Mouse (Mus musculus) kidney, adult 11 months (tissue): ENCODE results near the gene Adamts9.

Experiments used
- DNase-seq: peaks from one replicate; pipeline ENCODE4 v3.0.0; 2022

Adamts9 gene

DNA sequence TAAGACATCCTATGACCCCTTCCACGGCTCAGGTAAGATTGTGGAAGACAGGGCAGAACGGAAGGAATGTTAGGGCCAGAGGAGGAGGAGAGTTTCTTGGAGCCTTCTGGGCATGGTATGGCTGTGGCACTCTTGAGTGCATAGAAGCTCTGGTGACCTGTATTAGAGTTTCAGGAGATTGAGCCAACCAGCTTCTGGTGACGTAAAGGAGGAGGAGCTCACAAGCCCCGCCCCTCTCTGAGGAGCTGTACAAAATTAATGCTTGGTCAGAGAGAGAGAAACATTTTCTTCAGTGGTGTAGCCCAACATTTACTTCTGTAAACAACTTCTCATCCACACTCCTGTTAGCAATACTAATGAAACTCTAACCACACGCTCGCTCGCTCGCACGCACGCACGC, 140.9 kb downstream of the Adamts9 start:
- DNase-seq, result no peak

DNA sequence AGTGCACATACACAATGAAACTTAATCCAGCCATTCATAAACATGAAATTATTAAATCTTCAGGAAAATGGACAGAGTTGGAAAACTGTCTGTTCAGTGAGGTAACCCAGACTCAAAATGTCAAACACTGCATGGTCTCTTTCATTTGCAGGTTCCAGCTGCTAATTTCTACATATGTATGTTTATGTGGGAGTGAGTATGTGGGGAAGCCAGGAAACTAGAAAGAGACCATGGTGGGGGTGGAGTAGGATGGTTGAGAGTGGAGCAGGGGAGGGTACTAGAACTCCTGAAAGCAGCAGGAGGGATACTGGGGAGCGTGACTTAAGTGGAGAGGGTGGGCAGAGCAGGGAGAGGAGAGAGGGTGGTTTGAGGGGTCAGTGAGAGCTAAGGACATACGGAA, 141.8 kb downstream of the Adamts9 start:
- DNase-seq, result no peak

DNA sequence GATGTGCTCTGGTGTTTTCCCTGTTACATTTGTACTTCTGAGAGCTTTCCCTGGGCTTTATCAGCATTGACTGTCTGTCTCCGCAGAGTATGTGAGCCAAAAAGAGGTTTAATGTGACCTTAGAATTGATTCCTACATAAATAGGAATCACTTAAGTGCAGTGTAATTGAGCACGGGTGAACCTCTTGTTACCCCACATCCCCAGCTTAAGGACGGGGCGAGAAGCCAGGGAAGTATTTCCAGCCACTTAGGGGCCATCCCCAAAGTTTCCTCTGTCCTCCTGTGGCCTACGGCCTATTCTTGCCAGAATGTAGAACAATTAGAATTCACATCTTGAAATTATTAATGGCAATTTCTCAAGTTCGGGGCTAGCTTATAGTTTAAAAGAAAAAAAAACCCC, 149.5 kb downstream of the Adamts9 start:
- DNase-seq, result no peak

DNA sequence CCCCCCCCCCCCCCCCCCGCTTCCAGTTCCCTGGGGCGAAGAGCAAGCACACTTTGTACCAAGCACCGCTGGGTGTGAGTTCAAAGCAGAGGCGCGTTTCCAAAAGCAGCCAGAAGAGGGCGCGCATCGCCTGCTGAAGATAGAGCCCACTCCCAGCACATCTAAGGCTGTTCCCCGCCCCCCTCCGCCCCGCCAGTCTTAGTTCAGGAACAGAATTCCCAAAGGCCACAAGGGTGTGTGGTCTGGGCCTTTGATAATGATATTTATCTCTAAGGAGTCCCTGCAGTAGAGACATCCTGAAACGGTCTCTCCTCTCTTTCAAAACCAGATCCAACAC, 155.9 kb downstream of the Adamts9 start:
- peak; percentile 89 for DNase-seq

DNA sequence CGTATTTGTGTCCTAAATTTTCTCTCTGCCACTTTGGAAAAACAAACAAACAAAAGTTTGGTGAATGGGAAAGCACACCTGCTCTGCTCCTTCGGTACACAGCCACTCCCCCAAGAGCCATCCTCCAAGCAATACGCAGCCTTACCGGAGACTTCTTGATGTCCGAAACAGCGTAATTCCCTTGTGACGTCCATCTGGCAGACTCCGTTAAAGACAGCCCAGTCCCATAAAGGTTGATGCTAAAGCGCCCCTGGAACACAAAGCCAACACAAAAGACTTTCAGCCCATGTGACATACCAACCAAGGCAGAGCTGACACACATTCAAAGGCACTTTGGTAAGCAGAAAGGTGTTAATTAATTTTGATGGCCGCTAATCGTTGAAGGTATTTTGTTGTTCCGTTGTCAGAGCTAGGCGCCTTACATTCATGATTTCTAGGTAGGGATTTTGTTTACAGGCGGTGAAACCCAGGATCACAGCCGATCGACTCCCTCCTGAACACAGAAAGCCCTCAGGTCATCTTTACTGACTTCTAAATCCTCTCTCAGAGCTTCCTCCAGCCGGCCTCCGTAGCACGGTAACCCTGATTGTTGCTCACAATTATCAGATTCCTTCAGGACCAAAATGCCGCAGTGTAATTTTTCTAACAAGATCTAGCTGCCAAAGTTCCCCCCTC, 156.5 kb downstream of the Adamts9 start:
- DNase-seq, result no peak

DNA sequence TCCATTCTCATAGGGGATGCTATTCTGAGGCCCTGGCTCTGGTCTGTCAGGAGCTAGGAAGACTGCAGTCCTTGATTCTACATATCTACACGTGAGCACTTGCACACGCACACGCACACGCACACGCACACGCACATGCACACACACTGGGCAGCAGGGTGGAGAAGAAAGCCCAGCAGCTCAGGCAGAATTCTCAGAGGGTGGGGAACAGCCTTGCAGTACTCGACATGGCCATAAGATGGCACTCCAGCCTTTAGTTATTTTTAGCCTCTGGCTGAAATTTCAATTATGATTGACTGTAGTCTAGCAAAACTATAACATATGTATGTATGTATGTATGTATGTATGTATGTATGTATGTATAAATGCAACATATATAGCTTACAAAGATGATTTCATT, 158.5 kb downstream of the Adamts9 start:
- DNase-seq, result no peak

DNA sequence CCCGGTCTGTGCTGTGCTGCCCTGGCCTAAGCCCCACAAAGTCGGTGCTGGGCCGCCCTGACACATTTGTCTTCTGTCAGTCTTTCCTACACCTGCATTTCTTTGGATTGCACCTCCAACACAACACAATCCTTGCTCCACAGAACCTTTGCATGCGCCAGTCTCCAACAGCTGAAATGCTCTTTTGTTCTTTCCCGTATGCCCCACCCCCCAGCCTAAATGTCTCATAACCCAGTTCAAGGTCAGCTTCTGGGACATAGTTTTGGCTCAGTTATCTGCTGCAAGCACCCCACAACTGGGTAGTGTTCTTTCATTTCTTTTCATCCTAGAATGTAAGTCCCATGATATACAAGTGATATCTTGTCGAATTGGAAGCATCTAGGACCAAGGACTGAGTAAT, 161.8 kb downstream of the Adamts9 start:
- DNase-seq, result no peak

DNA sequence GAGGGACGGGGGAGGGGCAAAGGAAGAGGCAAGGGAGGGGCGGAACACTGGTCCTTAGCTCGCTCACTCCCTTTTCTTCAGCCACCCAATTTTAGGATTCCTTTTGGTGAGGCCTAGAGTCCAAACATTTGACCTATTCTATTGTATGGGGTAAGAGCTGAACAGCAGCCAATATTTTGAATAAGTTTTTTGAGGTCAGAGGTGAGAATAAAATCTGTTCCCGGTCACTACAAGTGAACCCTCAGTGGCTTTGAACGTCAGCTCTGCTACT, 163.4 kb downstream of the Adamts9 start:
- DNase-seq, result no peak

DNA sequence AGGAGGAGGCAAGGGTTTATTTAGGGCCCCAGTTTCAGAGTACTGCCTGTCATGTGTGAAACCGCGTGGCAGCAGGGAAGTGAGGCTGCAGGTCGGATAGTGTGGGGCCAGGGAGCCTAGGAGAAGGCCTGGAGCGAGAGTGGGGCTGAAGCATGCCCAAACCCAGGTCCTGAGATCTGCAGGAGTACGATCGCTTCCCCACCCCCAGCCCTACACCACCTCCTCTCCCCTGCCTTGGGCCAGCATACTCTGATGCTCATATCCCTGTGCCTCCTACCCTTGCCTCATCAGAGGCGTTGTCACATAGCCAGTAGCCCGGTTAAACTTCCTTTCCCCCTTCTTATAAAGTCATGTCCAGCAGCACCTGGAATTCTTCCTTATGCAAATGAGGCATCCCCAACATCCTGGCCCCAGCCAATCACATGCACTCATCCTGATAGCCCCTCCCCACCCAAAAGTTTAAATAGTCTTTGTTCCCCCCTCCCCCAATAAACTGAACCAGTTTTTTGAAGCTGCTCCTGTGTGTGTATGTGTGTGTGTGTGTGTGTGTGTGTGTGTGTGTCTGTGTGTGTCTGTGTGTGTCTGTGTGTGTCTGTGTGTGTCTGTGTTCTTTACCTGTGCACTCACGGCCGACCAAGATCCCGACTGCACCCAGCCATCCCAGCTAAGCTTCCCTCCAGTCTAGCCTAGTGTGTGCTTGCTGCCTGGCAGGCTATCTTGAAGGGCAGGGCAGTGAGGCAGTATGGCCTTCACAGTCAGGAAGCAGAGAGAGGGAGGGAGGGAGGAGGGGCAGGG, 164.0 kb downstream of the Adamts9 start:
- no peak for DNase-seq

DNA sequence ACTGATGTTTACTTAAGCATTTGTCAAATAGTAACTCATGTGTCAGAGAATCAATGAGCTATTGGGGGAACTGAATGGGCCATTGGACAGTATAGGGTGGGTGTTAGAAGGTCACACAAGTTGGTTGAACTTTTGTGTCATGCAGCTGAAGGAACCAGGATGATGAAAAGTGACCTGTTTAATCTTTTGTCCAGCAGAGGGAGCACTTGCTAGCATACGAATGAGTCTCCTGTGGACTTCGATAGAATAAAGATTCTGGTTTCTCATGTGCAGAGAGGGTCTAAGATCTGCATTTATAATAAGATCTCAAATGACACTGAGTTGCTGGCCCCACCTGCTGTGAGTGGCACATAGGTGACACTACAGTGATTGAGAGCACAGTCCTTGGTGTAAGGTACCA, 166.9 kb downstream of the Adamts9 start:
- no peak for DNase-seq

DNA sequence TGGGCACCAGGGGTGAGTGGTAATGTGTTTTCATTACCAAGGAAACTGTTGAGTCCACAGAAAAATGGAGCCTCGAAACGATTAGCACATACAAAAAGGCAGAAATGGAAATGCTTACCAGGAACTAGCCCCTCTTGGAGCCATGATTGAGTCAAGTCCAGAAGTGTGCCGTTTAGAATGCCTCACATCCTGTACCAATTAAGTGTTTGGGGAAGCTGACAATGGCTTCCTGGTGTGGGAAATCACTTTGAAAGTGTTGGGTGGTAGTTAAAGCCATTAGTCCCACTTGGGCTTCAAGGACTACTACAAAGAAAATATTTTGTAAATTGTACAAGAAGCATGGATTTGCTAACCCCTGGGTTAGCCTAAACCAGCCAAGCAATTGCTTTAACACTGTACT, 180.9 kb downstream of the Adamts9 start:
- DNase-seq, result no peak

DNA sequence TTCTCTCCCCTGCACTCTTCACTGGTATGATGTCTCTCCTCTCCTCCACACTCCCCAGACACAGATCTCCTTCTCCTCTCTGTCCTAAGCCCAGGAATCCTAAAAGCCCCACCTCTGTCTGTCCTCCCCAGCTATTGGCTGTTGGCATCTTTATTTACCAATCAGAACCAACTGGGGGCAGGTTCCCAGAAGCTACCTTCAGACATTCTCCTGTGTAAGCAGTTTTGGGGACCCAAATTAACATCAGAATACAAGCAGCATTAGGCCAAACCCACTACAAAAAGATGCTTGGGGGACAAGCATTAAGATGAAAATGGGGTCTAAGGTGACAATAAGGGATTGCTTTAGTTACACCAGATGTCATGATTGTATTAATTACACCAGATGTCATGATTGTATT, 183.7 kb downstream of the Adamts9 start:
- no peak for DNase-seq

DNA sequence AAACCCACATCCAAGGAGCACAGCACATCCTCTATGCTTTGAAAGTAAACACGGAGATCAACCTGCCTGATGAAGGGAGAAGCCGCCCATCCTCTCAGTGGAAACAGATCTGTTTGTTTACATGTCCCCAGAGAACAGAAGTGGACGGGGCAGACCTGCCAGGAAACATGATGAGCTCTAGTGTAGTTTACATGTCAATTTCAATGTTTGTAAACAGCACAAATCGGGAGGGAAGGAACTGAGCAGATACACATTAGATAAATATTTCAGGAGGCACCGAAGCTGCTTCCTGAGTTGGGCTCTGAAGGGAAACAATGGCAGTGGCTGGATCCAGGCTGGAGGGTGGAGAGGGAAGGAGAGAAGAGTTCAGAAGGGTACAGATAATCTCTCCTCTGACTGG, 187.5 kb downstream of the Adamts9 start:
- no peak for DNase-seq

DNA sequence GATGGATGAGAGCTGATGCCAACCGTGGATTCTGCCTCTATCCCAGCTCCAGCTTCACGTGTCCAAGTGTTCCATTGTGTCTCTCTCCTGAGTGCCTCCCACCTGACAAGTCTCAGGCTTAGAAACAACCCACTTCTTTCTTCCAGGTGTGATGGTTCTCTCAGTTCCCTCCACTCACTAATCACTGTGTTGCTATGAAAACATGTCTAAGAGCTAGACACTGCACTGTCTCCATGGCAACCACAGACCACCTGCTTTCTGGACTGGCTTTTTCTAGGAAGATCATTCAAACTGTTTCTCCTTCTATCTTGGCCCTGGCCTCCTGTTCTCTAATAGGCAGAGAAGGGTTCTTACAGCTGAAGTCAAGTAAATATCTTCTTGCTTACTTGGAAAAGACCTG, 190.6 kb downstream of the Adamts9 start:
- DNase-seq, result no peak

DNA sequence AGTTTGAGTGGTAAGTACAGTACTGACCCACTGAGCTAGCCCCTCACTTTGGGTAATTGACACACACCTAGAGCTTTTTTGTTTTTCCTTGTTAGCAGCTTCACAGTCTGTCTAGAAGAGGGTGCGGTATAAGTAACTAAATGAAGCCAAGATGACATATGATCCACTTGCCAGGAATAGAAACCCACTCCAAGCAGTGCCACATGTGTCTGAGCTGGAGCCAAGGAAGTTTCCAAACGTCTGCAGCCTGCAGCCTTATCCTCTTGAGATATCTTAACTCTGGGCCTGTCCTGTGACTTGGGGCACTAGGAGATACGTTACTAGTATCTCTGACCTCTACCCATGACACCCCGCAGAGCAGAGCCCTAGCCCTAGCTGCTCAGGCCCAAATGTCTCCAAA, 193.9 kb downstream of the Adamts9 start:
- DNase-seq, result no peak

DNA sequence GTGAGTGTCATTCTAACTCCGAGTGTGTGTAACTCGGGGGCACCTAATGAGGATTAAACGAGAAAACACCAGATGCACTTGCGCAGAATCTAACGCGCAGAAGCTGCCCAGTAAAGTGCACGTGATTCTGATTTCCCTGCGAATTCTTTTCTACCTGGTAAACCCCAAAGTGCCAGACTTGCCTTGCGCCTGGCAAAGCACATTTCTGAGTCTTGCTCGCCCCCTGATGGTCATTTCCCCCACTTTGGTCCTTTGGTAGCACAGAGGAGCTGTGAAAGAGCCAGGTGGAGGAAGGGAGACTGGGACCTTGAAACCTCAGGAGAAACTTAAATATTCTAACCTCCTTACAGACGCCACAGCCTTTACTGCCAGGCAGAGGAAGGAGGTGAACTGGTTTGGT, 199.7 kb downstream of the Adamts9 start:
- peak; percentile 41 for DNase-seq

DNA sequence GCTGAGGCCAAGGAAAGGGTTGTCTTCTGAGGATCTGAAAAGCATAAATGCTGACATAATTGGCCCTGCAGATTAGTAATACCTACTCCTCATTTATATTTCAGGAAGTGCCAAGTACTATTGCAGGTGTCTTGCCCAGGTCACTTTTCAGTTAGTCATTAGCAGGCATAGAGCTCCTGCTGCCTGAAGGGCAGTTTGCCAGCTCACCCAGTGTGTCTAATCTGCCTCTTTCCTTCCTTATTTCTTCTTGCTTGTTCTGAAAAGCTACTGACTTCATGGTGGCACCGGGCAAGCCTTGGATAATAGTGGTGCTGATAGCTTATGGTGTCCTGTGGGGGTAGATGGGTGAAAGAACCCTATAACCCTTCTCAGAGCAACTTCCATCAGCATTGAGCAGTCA, 206.2 kb downstream of the Adamts9 start:
- DNase-seq, result peak; percentile 60

DNA sequence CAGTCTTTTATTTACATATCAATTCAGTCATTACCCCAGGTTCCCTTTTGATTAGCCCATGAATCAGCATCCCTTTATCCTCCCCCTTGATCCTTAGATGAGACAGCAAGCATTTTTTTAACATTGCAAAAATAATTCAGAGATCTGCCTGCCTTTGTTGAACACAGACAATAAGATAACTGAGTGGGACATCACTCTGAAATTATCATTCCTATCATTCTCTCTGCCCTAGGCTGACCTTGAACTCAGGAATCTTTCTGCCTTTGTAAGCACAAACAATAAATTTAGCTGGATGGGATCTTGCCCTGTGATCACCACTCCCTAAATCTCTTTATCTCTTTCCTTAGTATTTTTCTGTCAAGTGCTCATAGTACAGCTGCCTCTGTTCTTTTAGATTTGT, 209.6 kb downstream of the Adamts9 start:
- no peak for DNase-seq

DNA sequence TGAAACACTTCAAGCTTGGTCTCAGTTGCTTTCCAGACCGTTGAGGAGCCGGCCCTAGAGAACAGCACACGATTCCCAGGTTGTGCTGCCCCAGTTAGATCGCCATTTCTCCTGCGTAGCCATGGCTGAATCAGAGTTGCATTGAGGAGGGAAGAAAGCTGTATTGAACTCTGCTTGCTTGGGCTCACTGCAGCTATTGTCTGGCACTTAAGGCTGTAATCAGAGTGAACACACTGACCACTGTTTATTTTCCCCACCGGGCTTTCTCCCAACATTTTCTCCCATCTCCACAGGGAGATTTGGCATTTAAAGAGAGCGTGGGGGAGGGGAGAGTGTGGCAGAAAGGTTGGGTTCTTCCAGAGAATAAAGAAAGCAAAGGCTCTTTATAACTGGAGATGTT, 214.8 kb downstream of the Adamts9 start:
- DNase-seq, result no peak

DNA sequence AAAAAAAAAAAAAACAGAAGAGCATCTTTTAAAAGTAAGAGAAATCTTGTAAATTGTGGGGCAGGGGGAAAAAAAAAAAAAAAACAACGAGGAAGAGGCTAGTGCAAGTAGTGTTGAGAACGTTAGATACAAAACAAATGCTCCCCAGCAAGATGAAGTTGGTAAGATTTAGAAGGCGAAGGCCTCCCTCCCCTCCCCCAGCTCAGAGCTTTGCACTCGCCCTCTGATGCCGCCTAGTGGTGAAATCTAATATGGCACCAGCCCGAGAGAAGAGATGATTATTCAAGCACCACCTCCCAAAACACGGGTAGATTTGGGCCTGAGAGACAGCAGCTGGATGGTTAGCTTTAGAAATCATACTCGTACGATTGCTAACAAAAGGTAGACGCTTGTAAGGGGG, 215.2 kb downstream of the Adamts9 start:
- peak; percentile 37 for DNase-seq

DNA sequence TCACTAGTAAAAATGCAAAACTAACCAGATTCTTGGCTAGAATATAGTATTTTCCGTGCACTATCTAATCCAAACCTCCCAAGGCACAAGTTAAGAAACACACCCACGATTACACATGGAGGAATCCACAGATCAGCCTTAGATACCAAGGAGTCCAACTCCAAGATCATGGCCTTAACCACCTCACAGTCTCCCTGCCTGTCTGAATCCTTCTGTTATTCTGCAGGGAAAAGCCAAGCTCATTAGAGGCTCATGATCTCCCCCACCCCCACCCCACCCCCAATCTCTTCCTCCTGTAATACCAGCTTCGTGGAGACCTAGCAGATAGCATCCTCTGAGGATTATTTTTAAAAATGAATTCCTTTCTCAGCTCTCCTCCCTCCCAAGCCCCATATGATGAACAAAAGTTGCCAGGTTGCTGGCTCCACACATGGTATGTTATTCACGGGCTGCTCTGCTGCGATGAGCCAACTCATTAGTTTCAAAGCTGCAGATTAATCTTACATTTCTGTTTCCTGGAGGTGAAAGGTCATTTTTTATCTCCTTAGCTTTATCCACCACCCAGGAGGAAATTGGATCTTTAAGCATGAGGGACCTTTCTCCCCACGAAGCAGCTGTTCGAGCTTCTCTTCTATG, 215.8 kb downstream of the Adamts9 start:
- DNase-seq, result no peak

DNA sequence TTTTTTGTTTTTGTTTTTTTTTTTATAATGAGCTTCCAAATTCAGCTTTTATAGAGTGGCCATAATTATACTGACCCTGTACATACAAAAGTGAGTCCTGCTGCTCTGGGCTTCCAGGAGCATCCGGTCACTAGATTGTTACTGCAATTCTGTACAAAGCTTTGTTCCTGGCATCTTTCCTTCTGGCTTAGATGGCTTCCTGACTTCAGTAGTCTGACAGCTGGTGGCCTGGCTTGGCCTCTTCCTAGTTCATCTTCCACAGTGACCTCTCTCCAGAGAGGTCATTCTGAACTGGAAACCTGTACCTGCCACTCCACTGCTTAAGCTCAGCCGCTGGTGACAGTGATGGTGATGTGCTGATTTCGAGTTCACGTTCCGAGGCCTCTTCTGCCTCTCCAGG, 217.2 kb downstream of the Adamts9 start:
- peak; percentile 29 for DNase-seq

DNA sequence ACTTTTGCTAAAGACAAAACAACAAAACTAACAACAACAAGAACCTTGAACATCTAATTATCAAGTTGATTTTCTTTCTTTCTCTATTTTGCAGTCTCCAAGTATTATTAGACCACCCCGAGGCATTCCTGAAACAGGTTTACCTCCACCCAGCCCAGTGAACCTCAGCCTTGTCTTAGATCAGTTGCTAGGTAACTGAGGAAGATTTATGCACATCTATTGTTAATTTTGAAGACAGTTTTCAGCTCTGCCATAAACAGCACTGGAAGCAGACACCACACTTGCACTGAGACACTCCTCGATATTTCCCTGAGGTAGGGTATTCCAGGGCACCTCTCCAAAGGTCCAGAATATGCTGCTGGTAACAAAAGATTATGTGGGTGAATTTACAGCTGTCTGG, 218.9 kb downstream of the Adamts9 start:
- DNase-seq, result no peak
